Mouse (Mus musculus) liver, adult 2 months (tissue): ENCODE measurements around the gene Mesp1.

Experiments
- CTCF ChIP-seq: fragments of 200-500 bp; IDR thresholded peaks from 2 replicates; pipeline ENCODE4 v1.5.1; 2011; ENCODE audit warnings: low read depth, low read length, control low read depth
- POLR2A ChIP-seq: fragments of 200-500 bp; IDR thresholded peaks from 2 replicates; pipeline ENCODE4 v1.6.1; 2011; ENCODE audit warnings: low read length, control low read depth; ENCODE audit not compliant: insufficient read depth; ENCODE audit errors: extremely low read depth

- TF ChIP-seq CTCF (no peak), POLR2A (no peak)
Measured at GRCm38 (mm10) chr7:79799506-79799905, 5.9 kb upstream of the Mesp1 start.
